Mouse (Mus musculus): ENCODE data around the gene Ap1m1. TPM values are rescaled to one million over a fixed set of nuclear protein-coding genes. Genes with fewer than 3 reads are reported as not detected.
A peak's percentile ranks its signal among the peaks of the same experiment; 100 is the strongest.

The Ap1m1 gene
- polyA plus RNA-seq, 1 experiment from 2014 or later = 54.0 TPM

- no peaks in the 10 kb centered on the region for H3K27me3 ChIP-seq (replicated peaks; ENCODE audit: control insufficient read depth, insufficient read depth, low read length)
- H3K9me3 ChIP-seq (ENCODE audit: control insufficient read depth) = no peaks in the 10 kb centered on the region
- ATAC-seq = no peak
- H3K36me3 ChIP-seq (ENCODE audit: control insufficient read depth, insufficient read depth) = no peaks in the 10 kb centered on the region
- no peak overlapping the region for H3K27ac ChIP-seq (ENCODE audit: low read depth, low read length)
- H3K4me3 ChIP-seq (ENCODE audit: low read depth, low read length) = no peak overlapping the region
- no peaks in the 10 kb centered on the region for H3K4me1 ChIP-seq (replicated peaks; ENCODE audit: control insufficient read depth, insufficient read depth, low read length)
- 81% methylated on average over 9 of the region's 9 CpGs for WGBS
- no peak overlapping the region for H3K9ac ChIP-seq (ENCODE audit: low read depth, low read length)
- no peak; the same call in 1 of the 2 replicates for TF ChIP-seq CTCF (IDR thresholded peaks at IDR 0.05; ENCODE audit: low read depth)
- H3K4me2 ChIP-seq (replicated peaks; ENCODE audit: low read depth) = no peak overlapping the region
Observed at GRCm38 (mm10) chr8:72300654-72301400, 61.0 kb downstream of the Ap1m1 start.

- H3K36me3 ChIP-seq (ENCODE audit: control insufficient read depth, insufficient read depth) = no peaks in the 10 kb centered on the region
- H3K4me2 ChIP-seq (replicated peaks; ENCODE audit: low read depth) = no peak overlapping the region
- no peak for TF ChIP-seq CTCF (IDR thresholded peaks at IDR 0.05; ENCODE audit: low read depth)
- 79% methylated on average over 5 of the region's 5 CpGs for WGBS
- no peak overlapping the region for H3K27ac ChIP-seq (ENCODE audit: low read depth, low read length)
- H3K27me3 ChIP-seq (replicated peaks; ENCODE audit: control insufficient read depth, insufficient read depth, low read length) = no peaks in the 10 kb centered on the region
- ATAC-seq = no peak
- no peaks in the 10 kb centered on the region for H3K9me3 ChIP-seq (ENCODE audit: control insufficient read depth)
- no peak overlapping the region for H3K9ac ChIP-seq (ENCODE audit: low read depth, low read length)
- no peak overlapping the region for H3K4me3 ChIP-seq (ENCODE audit: low read depth, low read length)
- no peaks in the 10 kb centered on the region for H3K4me1 ChIP-seq (replicated peaks; ENCODE audit: control insufficient read depth, insufficient read depth, low read length)
Observed at GRCm38 (mm10) chr8:72301497-72301896, 61.7 kb downstream of the Ap1m1 start.

- no peak overlapping the region for H3K27ac ChIP-seq (ENCODE audit: low read depth, low read length)
- TF ChIP-seq CTCF (IDR thresholded peaks at IDR 0.05; ENCODE audit: low read depth) = no peak
- no peaks in the 10 kb centered on the region for H3K27me3 ChIP-seq (replicated peaks; ENCODE audit: control insufficient read depth, insufficient read depth, low read length)
- WGBS = 63% methylated on average over 8 of the region's 8 CpGs
- H3K4me1 ChIP-seq (replicated peaks; ENCODE audit: control insufficient read depth, insufficient read depth, low read length) = no peaks in the 10 kb centered on the region
- no peak overlapping the region for H3K9ac ChIP-seq (ENCODE audit: low read depth, low read length)
- no peak overlapping the region for H3K4me3 ChIP-seq (ENCODE audit: low read depth, low read length)
- H3K9me3 ChIP-seq (ENCODE audit: control insufficient read depth) = no peaks in the 10 kb centered on the region
- no peak for ATAC-seq
- H3K4me2 ChIP-seq (replicated peaks; ENCODE audit: low read depth) = 0 out of 2 replicates have a peak overlapping the region, but pooled peaks have one; percentile 1
- H3K36me3 ChIP-seq (ENCODE audit: control insufficient read depth, insufficient read depth) = no peaks in the 10 kb centered on the region
Observed at GRCm38 (mm10) chr8:72302986-72303612, 63.3 kb downstream of the Ap1m1 start.

GRCm38 (mm10) chr8:72303633-72304032 is 63.8 kb downstream of the Ap1m1 start:
- H3K36me3 ChIP-seq (ENCODE audit: control insufficient read depth, insufficient read depth) = no peaks in the 10 kb centered on the region
- H3K4me1 ChIP-seq (replicated peaks; ENCODE audit: control insufficient read depth, insufficient read depth, low read length) = no peaks in the 10 kb centered on the region
- 38% methylated on average over 8 of the region's 8 CpGs for WGBS
- H3K9ac ChIP-seq (ENCODE audit: low read depth, low read length) = no peak overlapping the region
- TF ChIP-seq CTCF (IDR thresholded peaks at IDR 0.05; ENCODE audit: low read depth) = peak; percentile 30
- no peak overlapping the region for H3K27ac ChIP-seq (ENCODE audit: low read depth, low read length)
- H3K27me3 ChIP-seq (replicated peaks; ENCODE audit: control insufficient read depth, insufficient read depth, low read length) = no peaks in the 10 kb centered on the region
- H3K4me3 ChIP-seq (ENCODE audit: low read depth, low read length) = no peak overlapping the region
- H3K9me3 ChIP-seq (ENCODE audit: control insufficient read depth) = no peaks in the 10 kb centered on the region
- ATAC-seq = peak; percentile 36; the same call in 1 of the 2 replicates
- 0 out of 2 replicates have a peak overlapping the region, but pooled peaks have one; percentile 1 for H3K4me2 ChIP-seq (replicated peaks; ENCODE audit: low read depth)

GRCm38 (mm10) chr8:72305210-72305905 is 65.5 kb downstream of the Ap1m1 start, which contains the start of gene Gm10282:
Gene Gm10282 (minus strand): TSS chr8:72305260.
- H3K4me1 ChIP-seq (replicated peaks; ENCODE audit: control insufficient read depth, insufficient read depth, low read length) = no peaks in the 10 kb centered on the region
- H3K4me2 ChIP-seq (replicated peaks; ENCODE audit: low read depth) = no peak within 1 kb of the TSS
- no peak within 1 kb of the TSS for H3K4me3 ChIP-seq (ENCODE audit: low read depth, low read length)
- TF ChIP-seq CTCF (IDR thresholded peaks at IDR 0.05; ENCODE audit: low read depth) = no peak
- H3K9ac ChIP-seq (ENCODE audit: low read depth, low read length) = no peak within 1 kb of the TSS
- no peaks in the 10 kb centered on the region for H3K9me3 ChIP-seq (ENCODE audit: control insufficient read depth)
- WGBS = 70% methylated on average over 15 of the region's 16 CpGs
- ATAC-seq = no peak
- H3K27me3 ChIP-seq (replicated peaks; ENCODE audit: control insufficient read depth, insufficient read depth, low read length) = no peaks in the 10 kb centered on the region
- H3K27ac ChIP-seq (ENCODE audit: low read depth, low read length) = no peak within 1 kb of the TSS
- no peaks in the 10 kb centered on the region for H3K36me3 ChIP-seq (ENCODE audit: control insufficient read depth, insufficient read depth)

GRCm38 (mm10) chr8:72306913-72307312 is 67.1 kb downstream of the Ap1m1 start:
- H3K4me3 ChIP-seq (ENCODE audit: low read depth, low read length) = no peak overlapping the region
- no peak overlapping the region for H3K27ac ChIP-seq (ENCODE audit: low read depth, low read length)
- no peak overlapping the region for H3K4me2 ChIP-seq (replicated peaks; ENCODE audit: low read depth)
- no peaks in the 10 kb centered on the region for H3K36me3 ChIP-seq (ENCODE audit: control insufficient read depth, insufficient read depth)
- no peak for ATAC-seq
- 72% methylated on average over 5 of the region's 5 CpGs for WGBS
- no peak overlapping the region for H3K9ac ChIP-seq (ENCODE audit: low read depth, low read length)
- no peaks in the 10 kb centered on the region for H3K27me3 ChIP-seq (replicated peaks; ENCODE audit: control insufficient read depth, insufficient read depth, low read length)
- no peaks in the 10 kb centered on the region for H3K9me3 ChIP-seq (ENCODE audit: control insufficient read depth)
- TF ChIP-seq CTCF (IDR thresholded peaks at IDR 0.05; ENCODE audit: low read depth) = no peak
- H3K4me1 ChIP-seq (replicated peaks; ENCODE audit: control insufficient read depth, insufficient read depth, low read length) = no peaks in the 10 kb centered on the region

Other genes with a start within 250 kb of the Ap1m1 start
- gene Cyp4f18, start 230.4 kb upstream of the Ap1m1 start, polyA plus RNA-seq (2015; fragmentation: Nextera tagmentation; extraction: Ambion mirVana) = 2.7 and 4.2 TPM in 2 replicates
- not detected in 2 replicates for gene Olfr372, start 198.8 kb upstream of the Ap1m1 start, polyA plus RNA-seq (2015; fragmentation: Nextera tagmentation; extraction: Ambion mirVana)
- 0.08 and 0.14 TPM in 2 replicates for gene Olfr373, start 156.8 kb upstream of the Ap1m1 start, polyA plus RNA-seq (2015; fragmentation: Nextera tagmentation; extraction: Ambion mirVana)
- gene Olfr374, start 133.0 kb upstream of the Ap1m1 start, polyA plus RNA-seq (2015; fragmentation: Nextera tagmentation; extraction: Ambion mirVana) = not detected in 2 replicates
- 277 and 300 TPM in 2 replicates for gene Tpm4, start 105.0 kb upstream of the Ap1m1 start, polyA plus RNA-seq (2015; fragmentation: Nextera tagmentation; extraction: Ambion mirVana)
- gene Rab8a, start 78.8 kb upstream of the Ap1m1 start, polyA plus RNA-seq (2015; fragmentation: Nextera tagmentation; extraction: Ambion mirVana) = 165 and 177 TPM in 2 replicates
- 3.6 and 4.0 TPM in 2 replicates for gene Hsh2d, start 50.4 kb upstream of the Ap1m1 start, polyA plus RNA-seq (2015; fragmentation: Nextera tagmentation; extraction: Ambion mirVana)
- gene Cib3, start 27.2 kb upstream of the Ap1m1 start, polyA plus RNA-seq (2015; fragmentation: Nextera tagmentation; extraction: Ambion mirVana) = 0.16 and 0.27 TPM in 2 replicates
- gene Gm11034, start 26.4 kb upstream of the Ap1m1 start, polyA plus RNA-seq (2015; fragmentation: Nextera tagmentation; extraction: Ambion mirVana) = not detected in 2 replicates
- gene Fam32a, start 20.3 kb upstream of the Ap1m1 start, polyA plus RNA-seq (2015; fragmentation: Nextera tagmentation; extraction: Ambion mirVana) = 54.1 and 54.3 TPM in 2 replicates
- gene Gm10282, start 65.2 kb downstream of the Ap1m1 start, polyA plus RNA-seq (2015; fragmentation: Nextera tagmentation; extraction: Ambion mirVana) = 6.8 and 7.8 TPM in 2 replicates
- gene Klf2, start 79.0 kb downstream of the Ap1m1 start, polyA plus RNA-seq (2015; fragmentation: Nextera tagmentation; extraction: Ambion mirVana) = 8.9 and 11.1 TPM in 2 replicates
- 16.3 and 17.3 TPM in 2 replicates for gene Eps15l1, start 181.4 kb downstream of the Ap1m1 start, polyA plus RNA-seq (2015; fragmentation: Nextera tagmentation; extraction: Ambion mirVana)
- 0.46 and 0.55 TPM in 2 replicates for gene Calr3, start 203.9 kb downstream of the Ap1m1 start, polyA plus RNA-seq (2015; fragmentation: Nextera tagmentation; extraction: Ambion mirVana)
- gene 1700030K09Rik, start 203.9 kb downstream of the Ap1m1 start, polyA plus RNA-seq (2015; fragmentation: Nextera tagmentation; extraction: Ambion mirVana) = 3.6 and 3.8 TPM in 2 replicates
- gene Cherp, start 235.2 kb downstream of the Ap1m1 start, polyA plus RNA-seq (2015; fragmentation: Nextera tagmentation; extraction: Ambion mirVana) = 17.8 and 19.4 TPM in 2 replicates

Data from intestine, postnatal 0 days (tissue).